Mouse (Mus musculus): ENCODE results near the gene Spag6. TPM values are rescaled to one million over a fixed set of nuclear protein-coding genes. Genes with fewer than 3 reads are reported as not detected.
A peak's percentile ranks its signal among the peaks of the same experiment; 100 is the strongest.

Spag6 gene
- total RNA-seq (2021): 1 to 10 TPM in 1 of 2 experiments, under 1 TPM in 1; 0.39 to 1.1 TPM
- long read RNA-seq, experiment 1: 0 reads
- long read RNA-seq, experiment 2, partial matches to known transcripts: 0 of 1 reads
- long read RNA-seq, experiment 2, other reads (novel, unspliced or antisense): 1 of 1 reads

- peak; percentile 45 to 80 for DNase-seq (ENCODE audit: low spot score in 2 of 2)
Observed at GRCm38 (mm10) chr2:18693871-18694610, at the start of gene Spag6. Spag6 (plus strand) TSS chr2:18694032.

- no peak for DNase-seq (ENCODE audit: low spot score in 2 of 2)
Observed at GRCm38 (mm10) chr2:18648563-18648962, 45.3 kb upstream of the Spag6 start.

GRCm38 (mm10) chr2:18654821-18655220, 39.0 kb upstream of the Spag6 start:
- DNase-seq (ENCODE audit: low spot score in 2 of 2): no peak

- DNase-seq (ENCODE audit: low spot score in 2 of 2): no peak
Observed at GRCm38 (mm10) chr2:18664003-18664402, 29.8 kb upstream of the Spag6 start.

GRCm38 (mm10) chr2:18671041-18671440, 22.8 kb upstream of the Spag6 start:
- no peak for DNase-seq (ENCODE audit: low spot score in 2 of 2)

GRCm38 (mm10) chr2:18672133-18672765, 21.6 kb upstream of the Spag6 start, which contains the start of gene Commd3:
Commd3 (plus strand) TSS chr2:18672384.
- peak; percentile 95 to 97 for DNase-seq (ENCODE audit: low spot score in 2 of 2)

GRCm38 (mm10) chr2:18672766-18673164, 21.1 kb upstream of the Spag6 start:
- DNase-seq (ENCODE audit: low spot score in 2 of 2): no peak

- DNase-seq (ENCODE audit: low spot score in 2 of 2): no peak
Observed at GRCm38 (mm10) chr2:18673766-18674165, 20.1 kb upstream of the Spag6 start.

- DNase-seq (ENCODE audit: low spot score in 2 of 2): no peak
Observed at GRCm38 (mm10) chr2:18674193-18674902, 19.5 kb upstream of the Spag6 start.

- no peak for DNase-seq (ENCODE audit: low spot score in 2 of 2)
Observed at GRCm38 (mm10) chr2:18675681-18676456, 18.0 kb upstream of the Spag6 start.

- peak; percentile 70 to 78 for DNase-seq (ENCODE audit: low spot score in 2 of 2)
Observed at GRCm38 (mm10) chr2:18676457-18676935, 17.3 kb upstream of the Spag6 start.

- DNase-seq (ENCODE audit: low spot score in 2 of 2): peak; percentile 39 to 68
Observed at GRCm38 (mm10) chr2:18676936-18677491, 16.8 kb upstream of the Spag6 start, which contains the start of gene Bmi1. Bmi1 (plus strand) TSS chr2:18677018.

GRCm38 (mm10) chr2:18677631-18678471, 16.0 kb upstream of the Spag6 start:
- DNase-seq (ENCODE audit: low spot score in 2 of 2): peak in 1 of 2 experiments; percentile 64

- DNase-seq (ENCODE audit: low spot score in 2 of 2): no peak
Observed at GRCm38 (mm10) chr2:18679701-18680100, 14.1 kb upstream of the Spag6 start.

GRCm38 (mm10) chr2:18680501-18680900, 13.3 kb upstream of the Spag6 start:
- DNase-seq (ENCODE audit: low spot score in 2 of 2): no peak

- DNase-seq (ENCODE audit: low spot score in 2 of 2): peak in 1 of 2 experiments; percentile 45
Observed at GRCm38 (mm10) chr2:18680961-18681360, 12.9 kb upstream of the Spag6 start.

- no peak for DNase-seq (ENCODE audit: low spot score in 2 of 2)
Observed at GRCm38 (mm10) chr2:18684062-18684461, 9.8 kb upstream of the Spag6 start.

GRCm38 (mm10) chr2:18686386-18686785, 7.4 kb upstream of the Spag6 start:
- DNase-seq (ENCODE audit: low spot score in 2 of 2): no peak

- no peak for DNase-seq (ENCODE audit: low spot score in 2 of 2)
Observed at GRCm38 (mm10) chr2:18686826-18687519, 6.9 kb upstream of the Spag6 start.
